Mouse (Mus musculus) adrenal gland, postnatal 25 days (tissue): Measurements from ENCODE around the gene Gm36028. TPM values are rescaled to one million over a fixed set of nuclear protein-coding genes. Genes with fewer than 3 reads are reported as not detected.

Source experiments
- DNase-seq: peaks from one replicate; pipeline ENCODE4 v3.0.0; 2021; ENCODE audit warnings: mixed read lengths
- long read RNA-seq: library from polyadenylated mRNA; stranded (forward); transcript quantifications from one replicate; pipeline ENCODE4 v2.0.0, GENCODE M21; 2021
- total RNA-seq: library from RNA; stranded (reverse); gene quantifications from 2 replicates; pipeline ENCODE4 v1.2.3, GENCODE M21; 2021

Gm36028 gene
- 0.27 TPM in 1 of 2 replicates, not detected in the other for total RNA-seq
- long read RNA-seq, transcript Gm36028-201 (3 exons, 1,107 nt) = major isoform, 7 of 7 reads
- long read RNA-seq, partial matches to known transcripts = 0 of 7 reads
- long read RNA-seq, other reads (novel, unspliced or antisense) = 0 of 7 reads

GRCm38 (mm10) chr16:37861029-37861428 lies at the start of gene Gm36028:
Gm36028 (minus strand) TSS chr16:37861146.
- DNase-seq = no peak

DNA sequence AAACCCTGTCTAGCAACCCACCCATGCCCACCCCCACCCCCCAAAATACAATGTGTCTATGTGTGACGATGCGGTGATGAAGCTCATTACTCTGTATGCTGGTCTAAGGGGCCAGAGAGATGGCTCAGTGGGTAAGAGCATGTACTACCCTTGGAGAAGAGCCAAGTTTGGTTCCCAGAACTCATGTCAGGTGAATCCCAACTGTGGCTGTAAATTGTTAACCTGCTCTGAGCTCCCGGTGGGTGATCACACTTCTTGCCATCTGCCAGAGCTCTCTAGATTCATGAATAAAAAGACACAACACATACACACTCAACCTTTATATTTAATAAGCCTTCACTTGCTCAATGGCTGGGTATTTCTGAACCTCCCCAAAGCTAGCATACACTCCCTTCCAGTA lies 45.5 kb upstream of the Gm36028 start:
- no peak for DNase-seq

DNA sequence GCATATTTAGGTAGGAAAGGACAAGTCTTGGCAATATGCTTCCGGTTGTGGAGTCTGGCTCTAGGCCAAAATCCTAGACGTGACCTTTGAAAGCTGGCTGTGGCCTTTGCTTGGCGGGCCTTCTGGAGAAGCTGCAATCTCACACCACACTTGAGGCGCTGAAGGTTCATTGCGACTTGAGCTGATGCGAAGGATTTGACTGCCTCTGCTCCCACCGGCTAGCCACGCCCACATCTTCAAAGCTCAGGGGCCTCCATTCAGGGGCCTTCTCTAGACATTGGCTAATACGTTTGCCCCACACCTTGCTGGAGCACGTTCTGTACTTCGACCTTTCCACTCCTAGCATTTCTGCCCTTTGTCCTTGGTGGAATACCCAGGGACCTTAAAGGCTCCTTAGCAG lies 40.4 kb upstream of the Gm36028 start:
- no peak for DNase-seq

- DNase-seq = no peak
These were observed 38.4 kb upstream of the Gm36028 start for GRCm38 (mm10) chr16:37899357-37899756.

DNA sequence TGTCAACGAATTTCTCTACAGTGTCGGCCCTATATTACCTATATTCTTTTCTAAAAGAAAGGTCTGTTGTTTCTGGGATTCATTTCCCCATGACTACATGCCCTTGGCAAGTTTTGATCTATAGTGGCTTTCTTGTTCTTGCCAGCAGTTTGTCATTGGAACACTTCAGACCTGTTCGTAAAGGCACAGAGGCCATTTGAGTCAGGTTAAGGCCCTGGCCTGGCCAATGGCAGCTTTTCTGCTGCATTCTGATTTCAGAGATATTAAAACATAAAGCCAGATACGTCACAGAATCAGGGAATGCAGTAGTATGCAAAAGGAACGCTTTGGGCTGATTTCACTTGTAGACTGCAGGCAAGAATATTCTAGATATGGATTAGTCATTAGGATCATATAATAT lies 37.8 kb upstream of the Gm36028 start:
- DNase-seq = no peak

DNA sequence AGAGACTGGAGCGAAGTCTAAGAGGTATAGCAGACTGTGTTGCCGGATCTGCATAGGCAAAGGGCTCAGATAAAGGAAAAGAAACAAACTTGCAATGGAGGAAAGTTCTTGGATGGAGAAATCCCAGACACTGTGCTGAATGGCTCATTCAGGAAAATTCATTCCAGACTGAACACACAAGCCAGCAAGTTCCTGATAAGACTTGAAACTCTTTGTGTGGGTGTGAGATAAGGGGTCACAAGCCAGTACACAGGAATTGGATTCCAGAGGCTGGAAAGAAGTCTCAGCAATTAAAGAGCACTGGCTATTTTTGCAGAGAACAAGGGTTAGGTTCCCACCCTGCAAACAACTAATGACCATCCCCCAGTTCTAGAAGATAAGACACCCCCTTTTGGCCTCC lies 33.0 kb upstream of the Gm36028 start:
- DNase-seq = no peak

DNA sequence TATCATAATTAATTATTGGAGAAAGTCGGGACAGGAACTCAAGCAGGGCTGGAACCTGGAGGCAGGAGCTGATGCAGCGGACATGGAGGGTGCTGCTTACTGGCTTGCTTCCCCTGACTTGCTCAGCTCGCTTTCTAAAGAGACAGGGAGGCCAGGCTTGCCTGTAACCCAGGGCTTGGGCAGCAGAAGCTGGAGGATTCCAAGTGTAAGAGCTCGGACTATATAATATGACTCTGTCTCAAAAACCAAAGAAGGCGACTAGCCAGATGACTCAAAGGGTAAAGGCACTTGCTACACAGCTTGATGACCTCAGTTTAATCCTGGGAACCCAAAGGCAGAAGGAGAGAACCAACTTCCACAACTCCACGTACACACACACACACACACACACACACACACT lies 32.4 kb upstream of the Gm36028 start:
- no peak for DNase-seq

GRCm38 (mm10) chr16:37892667-37893066 lies 31.7 kb upstream of the Gm36028 start:
- no peak for DNase-seq

- no peak for DNase-seq
These were observed 28.0 kb upstream of the Gm36028 start for GRCm38 (mm10) chr16:37888986-37889385.

GRCm38 (mm10) chr16:37881168-37881567 lies 20.2 kb upstream of the Gm36028 start:
- peak; percentile 31 for DNase-seq

DNA sequence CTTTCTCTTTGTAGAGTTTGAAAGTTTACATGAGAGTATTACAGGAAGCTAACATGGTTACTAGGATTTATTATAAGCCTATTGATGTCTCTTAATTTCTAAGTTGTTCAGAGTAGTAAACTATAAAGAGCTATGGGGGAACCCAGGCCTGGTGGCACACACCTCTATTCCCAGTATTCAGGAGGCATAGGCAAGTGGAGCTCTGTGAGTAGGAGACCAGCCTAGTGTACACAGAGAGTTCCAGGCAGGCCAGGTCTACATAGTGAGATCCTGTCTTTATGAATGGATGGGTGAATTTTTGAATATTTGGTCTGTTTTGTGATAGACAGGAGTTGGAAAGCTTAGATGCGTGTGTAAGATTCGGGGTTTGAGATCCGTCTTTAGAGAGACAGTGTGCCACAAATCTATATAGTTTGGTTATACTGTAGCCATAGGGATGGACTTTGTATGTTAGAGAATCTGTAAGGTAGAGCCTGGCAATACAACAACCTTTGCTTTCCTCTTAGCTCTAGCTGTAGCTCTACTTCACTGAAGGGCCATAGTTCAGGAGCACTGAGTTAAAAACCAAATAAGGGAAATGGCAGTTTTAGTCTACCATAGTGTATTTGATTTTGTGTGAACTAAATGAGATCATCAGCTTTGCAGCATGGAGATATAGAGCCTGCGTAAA lies 18.9 kb upstream of the Gm36028 start:
- DNase-seq = no peak

GRCm38 (mm10) chr16:37878951-37879505 lies 18.1 kb upstream of the Gm36028 start:
- DNase-seq = no peak

DNA sequence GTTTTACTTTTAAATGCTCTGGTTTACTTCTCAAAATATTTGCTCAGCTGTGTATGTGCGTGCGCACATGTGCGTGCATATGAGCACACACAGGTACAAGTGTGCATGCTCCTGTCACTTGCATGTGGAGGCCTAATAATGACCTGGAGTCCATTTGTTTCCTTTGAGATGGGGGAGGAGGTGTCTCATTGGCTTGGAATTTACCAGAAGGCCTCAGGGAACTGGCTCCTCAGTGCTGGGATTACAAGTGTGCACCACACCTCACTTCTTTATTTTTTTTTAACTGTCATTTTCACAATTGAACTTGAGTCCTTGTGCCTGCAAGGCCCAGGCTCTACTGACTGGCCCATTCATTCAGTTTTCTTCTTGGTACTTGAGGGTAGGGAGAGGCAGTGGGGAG lies 16.5 kb upstream of the Gm36028 start:
- no peak for DNase-seq

- no peak for DNase-seq
These were observed 13.7 kb upstream of the Gm36028 start for GRCm38 (mm10) chr16:37874501-37875235.

- DNase-seq = peak; percentile 56
These were observed 10.3 kb upstream of the Gm36028 start for GRCm38 (mm10) chr16:37871112-37871715.

DNA sequence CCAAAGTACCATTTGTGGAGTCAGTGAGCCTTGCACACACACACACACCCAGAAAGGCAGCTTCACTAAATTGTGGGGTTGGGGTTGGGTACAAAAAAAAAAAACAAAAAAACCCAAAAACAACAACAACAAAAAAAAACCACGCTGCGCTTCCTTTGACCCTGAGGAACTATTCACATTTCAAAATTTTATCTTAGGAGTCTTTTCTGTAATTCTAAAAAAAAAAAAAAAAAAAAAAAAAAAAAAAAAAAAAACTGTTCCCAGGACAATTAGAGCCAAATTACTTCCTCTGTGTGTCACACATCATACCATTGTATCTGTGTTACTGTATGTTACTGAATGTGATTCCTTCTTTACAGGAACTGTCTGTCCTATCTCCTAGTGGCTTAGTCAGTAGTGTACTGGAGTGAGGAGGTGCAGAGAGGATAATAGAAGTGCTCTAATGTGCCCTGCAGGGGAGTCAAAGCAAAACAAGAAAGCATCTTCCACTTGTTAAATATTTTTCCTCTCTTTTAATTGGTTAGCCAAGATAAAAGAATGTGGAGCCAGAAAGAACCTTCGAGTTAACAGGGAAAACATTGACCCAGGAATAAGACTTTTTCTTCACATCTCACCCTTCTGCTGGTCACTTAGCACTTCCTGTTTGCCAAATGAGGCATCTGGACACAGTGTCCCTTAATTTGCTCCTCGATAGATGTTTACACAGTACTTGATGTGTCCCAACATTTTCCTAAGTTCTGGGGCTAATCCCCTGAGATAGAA lies 8.7 kb upstream of the Gm36028 start:
- DNase-seq = no peak

DNA sequence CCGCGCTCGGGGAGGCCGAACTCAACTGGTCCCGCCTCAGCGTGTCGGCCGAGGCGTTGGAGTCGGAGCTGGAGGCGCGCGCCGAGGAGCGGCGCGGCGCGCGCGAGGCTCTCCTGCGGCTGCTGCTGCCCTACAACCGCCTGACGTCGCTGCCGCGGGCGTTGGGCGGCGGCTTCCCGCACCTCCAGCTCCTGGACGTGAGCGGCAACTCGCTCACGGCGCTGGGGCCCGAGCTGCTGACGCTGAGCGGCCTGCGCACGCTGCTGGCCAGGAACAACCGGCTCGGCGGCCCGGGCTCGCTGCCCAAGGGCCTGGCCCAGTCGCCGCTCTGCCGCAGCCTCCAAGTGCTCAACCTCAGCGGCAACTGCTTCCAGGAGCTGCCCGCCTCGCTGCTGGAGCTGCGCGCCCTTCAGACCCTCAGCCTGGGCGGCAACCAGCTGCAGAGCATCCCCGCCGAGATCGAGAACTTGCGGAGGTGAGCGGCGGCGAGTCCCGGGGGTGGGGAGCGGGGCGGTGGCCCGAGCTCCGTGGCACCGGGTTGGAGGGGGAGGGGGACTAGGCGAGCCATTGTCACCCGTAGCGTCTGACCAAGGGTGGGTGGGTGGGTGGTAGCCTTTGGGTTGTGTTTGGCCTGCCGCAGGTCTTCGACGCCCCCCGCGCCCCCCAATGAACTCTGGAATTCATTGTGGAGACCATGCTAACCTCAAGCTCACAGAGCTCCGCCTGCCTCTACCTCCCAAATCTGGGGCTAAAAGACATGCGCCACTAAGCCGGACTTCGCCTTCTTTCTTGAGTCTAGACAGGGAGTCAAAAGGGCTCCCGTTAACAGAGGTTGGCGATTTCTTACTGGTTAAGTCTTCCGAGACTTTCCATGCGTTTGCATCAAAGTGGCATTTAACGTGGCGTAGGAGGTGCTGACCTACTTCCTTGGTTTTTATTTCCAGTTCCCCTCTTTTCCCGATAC lies 7.8 kb upstream of the Gm36028 start:
- DNase-seq = peak; percentile 48

DNA sequence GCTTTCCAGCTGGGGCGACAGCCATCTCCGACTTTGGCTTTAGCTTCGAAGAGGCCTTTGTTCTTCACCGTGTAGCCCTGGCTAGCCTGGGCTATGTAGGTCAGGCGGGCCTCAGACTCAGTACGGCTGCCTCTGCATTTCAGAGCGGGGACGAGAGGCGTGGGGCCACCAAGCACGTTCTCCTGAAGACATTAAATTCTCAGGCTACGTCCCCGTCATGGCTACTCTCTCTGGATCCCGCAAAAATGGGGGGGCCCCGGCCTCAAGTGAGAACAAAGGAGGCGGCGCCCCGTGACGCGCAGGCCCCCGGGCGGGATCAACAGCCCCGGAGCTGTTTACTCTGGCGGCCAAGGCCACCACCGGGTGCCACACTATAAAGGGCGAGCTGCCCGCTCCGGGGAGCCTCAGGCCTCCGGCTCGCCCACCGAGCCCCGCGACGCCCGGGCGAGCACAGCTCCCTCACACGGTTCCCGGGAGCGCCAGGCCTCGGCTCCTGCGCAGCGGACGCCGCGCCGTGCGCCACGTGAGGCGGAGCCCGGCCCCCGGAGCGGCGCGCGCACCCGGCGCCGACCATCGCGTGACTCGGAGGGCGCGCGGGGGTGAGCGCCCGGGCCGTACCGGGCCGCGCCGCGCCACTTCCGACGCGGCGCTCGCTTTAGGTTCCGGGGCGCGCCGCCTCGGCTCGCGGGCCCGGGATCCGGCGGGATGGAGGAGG lies 7.0 kb upstream of the Gm36028 start, which contains the start of gene Lrrc58:
TSS of gene Lrrc58 (plus strand) at position 599 of the 715 bp plus-strand sequence.
- peak; percentile 86 for DNase-seq

- no peak for DNase-seq
These were observed 4.9 kb upstream of the Gm36028 start for GRCm38 (mm10) chr16:37865841-37866240.

DNA sequence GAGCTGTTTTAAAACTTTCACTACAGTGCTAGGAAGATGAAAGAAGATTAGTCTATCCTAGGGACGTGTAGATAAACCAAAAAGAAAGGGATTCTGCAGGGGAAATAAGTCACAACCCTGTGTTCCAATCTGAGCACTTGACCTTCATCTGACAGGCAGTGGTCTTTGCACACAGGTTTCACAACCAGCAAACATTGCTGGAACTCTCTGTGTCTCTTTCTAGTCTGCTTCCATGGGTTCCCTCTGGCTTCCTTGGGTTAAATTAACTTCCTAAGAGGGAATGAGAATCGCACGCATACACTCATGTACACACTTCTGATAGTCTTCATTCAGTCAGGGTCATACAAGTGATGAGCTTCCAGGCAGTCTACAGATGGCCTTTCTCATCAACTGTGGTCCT lies 2.9 kb upstream of the Gm36028 start:
- no peak for DNase-seq
